Mouse (Mus musculus): ENCODE results near the gene Il16. TPM values are rescaled to one million over a fixed set of nuclear protein-coding genes. Genes with fewer than 3 reads are reported as not detected.
"Not testable (repeated sequence)": the region's sequence is repeated elsewhere in the genome, so short reads cannot be mapped to it uniquely, and the experiment has no call there.

Gene Il16
- polyA plus RNA-seq, 1 experiment from 2014 or later: 0.93 TPM

DNA sequence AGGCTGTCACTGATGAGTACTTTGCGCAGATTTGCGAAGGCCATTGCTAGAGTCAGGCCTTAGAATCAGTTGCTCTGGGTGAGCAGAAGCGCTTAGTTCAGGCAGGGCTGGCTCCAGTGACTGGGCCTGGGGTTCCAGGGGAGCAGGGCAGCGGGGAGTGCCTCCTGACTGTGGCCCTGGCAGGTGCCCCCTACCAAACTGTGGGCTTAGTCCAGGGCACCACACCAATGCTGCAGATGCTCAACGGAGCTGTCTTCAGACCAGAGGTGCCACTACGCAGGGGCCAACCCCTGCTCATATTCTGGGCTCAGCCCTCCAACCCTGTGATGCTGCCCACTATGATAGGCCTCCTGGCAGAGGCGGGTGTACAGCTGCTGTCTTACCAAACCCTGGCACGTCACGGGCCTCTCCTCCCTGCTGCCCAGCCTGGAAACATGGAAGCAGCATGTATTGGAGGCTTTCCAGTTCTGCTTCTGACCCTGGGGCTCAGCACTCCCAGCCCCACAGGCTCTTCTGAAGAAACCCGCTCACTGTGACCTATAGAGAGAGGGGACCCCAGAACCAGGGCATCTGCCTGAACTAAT lies 33.8 kb downstream of the Il16 start:
- H3K27ac ChIP-seq; H3K9me3 ChIP-seq; H3K4me3 ChIP-seq; H3K9ac ChIP-seq; H3K27me3 ChIP-seq (replicated peaks); H3K4me1 ChIP-seq; H3K36me3 ChIP-seq (replicated peaks); ATAC-seq (replicated peaks); H3K4me2 ChIP-seq: not testable (repeated sequence)
- 89% methylated on average over 10 of the region's 10 CpGs for WGBS

DNA sequence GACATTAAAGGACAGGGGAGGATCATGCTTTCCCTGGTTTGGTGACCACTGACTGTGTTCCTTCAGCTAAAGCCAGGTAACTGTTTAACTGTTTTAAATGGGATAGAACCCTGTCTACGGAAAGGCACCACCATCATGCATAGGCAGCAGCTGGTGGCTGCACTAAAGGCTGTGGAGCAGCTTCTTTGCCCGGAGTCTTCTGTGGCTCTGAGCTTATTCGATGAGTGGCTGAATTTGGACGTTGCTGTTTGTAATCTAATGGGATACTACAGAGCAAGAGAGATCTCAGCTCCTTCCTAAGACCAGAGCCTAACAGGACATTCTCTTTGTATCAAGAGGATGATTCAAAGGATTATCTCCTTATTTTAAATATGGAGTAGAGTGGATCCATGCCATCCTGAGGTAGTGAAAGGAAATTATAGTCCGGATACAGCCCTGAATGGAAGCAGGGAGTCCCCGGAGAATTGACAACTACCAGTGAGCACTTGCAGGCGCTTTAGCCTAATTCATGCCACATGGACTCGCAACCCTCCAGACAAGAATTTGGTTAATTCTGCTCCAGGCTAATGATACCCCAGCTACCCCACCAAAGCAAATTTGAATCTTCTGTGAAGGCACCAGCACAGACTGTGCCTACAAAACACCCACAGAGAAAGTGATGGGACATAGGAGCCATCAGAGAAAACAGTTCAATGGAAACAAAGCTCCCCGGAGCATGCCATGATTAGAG lies 42.3 kb downstream of the Il16 start:
- no peak overlapping the region for H3K4me2 ChIP-seq
- H3K27ac ChIP-seq: no peak overlapping the region
- no peaks in the 10 kb centered on the region for H3K4me1 ChIP-seq
- H3K9me3 ChIP-seq: no peaks in the 10 kb centered on the region
- WGBS: 68% methylated on average over 9 of the region's 9 CpGs
- ATAC-seq (replicated peaks): no peak
- no peaks in the 10 kb centered on the region for H3K27me3 ChIP-seq (replicated peaks)
- no peak overlapping the region for H3K9ac ChIP-seq
- no peaks in the 10 kb centered on the region for H3K36me3 ChIP-seq (replicated peaks)
- no peak overlapping the region for H3K4me3 ChIP-seq

DNA sequence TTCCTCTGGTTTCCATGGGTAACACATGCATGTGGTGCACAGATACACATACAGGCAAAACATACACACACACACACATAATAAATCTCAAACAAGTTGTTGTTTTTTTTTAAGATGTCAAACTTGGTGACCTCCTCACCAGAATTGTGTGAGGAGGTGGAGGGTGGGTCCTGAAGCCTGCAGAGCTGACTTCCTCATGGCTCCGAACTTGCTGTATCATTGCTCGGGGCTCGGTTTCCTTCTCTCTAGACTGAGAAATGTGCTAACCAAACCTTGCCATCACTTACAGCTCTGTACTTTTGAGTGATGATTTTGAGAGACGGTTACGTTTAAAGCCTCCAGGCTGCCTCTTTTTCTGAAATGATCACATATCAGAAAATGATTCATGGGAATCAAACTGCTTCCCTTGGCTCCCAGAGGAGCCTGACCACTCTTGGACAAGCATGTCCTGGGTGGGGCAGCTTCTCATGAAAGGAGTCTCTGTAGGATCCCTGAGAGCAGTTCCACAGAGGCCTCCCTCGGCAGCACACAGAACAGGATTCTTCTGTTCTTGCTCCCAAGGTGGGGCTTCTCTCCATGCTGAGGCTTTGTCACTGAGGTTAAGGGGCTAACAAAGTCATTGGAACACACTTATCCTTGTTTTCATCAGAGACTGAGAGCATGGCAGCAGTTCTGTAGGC lies 46.3 kb downstream of the Il16 start:
- H3K4me1 ChIP-seq: no peaks in the 10 kb centered on the region
- H3K4me3 ChIP-seq: no peak overlapping the region
- H3K9me3 ChIP-seq: no peaks in the 10 kb centered on the region
- H3K4me2 ChIP-seq: no peak overlapping the region
- no peak overlapping the region for H3K27ac ChIP-seq
- no peaks in the 10 kb centered on the region for H3K27me3 ChIP-seq (replicated peaks)
- H3K9ac ChIP-seq: no peak overlapping the region
- no peaks in the 10 kb centered on the region for H3K36me3 ChIP-seq (replicated peaks)
- 82% methylated on average over 6 of the region's 6 CpGs for WGBS
- ATAC-seq (replicated peaks): no peak

GRCm38 (mm10) chr7:83695449-83696212 lies 49.9 kb downstream of the Il16 start:
- Histone ChIP-seq H3K4me1 (no peaks in the 10 kb centered on the region), H3K9ac (no peak overlapping the region), H3K27ac (no peak overlapping the region), H3K36me3 (replicated peaks) (no peaks in the 10 kb centered on the region), H3K27me3 (replicated peaks) (no peaks in the 10 kb centered on the region), H3K4me3 (no peak overlapping the region), H3K4me2 (no peak overlapping the region), H3K9me3 (no peaks in the 10 kb centered on the region)
- ATAC-seq (replicated peaks): no peak
- 32% methylated on average over 6 of the region's 6 CpGs for WGBS

GRCm38 (mm10) chr7:83682640-83683274 lies 62.8 kb downstream of the Il16 start:
- Histone ChIP-seq H3K4me1 (no peaks in the 10 kb centered on the region), H3K27me3 (replicated peaks) (no peaks in the 10 kb centered on the region), H3K27ac (no peak overlapping the region), H3K9ac (no peak overlapping the region), H3K9me3 (no peaks in the 10 kb centered on the region), H3K4me2 (no peak overlapping the region), H3K36me3 (replicated peaks) (no peaks in the 10 kb centered on the region), H3K4me3 (no peak overlapping the region)
- no peak for ATAC-seq (replicated peaks)
- 62% methylated on average over 6 of the region's 6 CpGs for WGBS

- Histone ChIP-seq H3K27me3 (replicated peaks) (no peaks in the 10 kb centered on the region), H3K4me1 (no peaks in the 10 kb centered on the region), H3K36me3 (replicated peaks) (no peaks in the 10 kb centered on the region), H3K9me3 (no peaks in the 10 kb centered on the region), H3K4me2 (no peak overlapping the region), H3K27ac (no peak overlapping the region), H3K4me3 (no peak overlapping the region), H3K9ac (no peak overlapping the region)
- no peak for ATAC-seq (replicated peaks)
- 93% methylated on average over 4 of the region's 4 CpGs for WGBS
Measured at GRCm38 (mm10) chr7:83678506-83678905, 67.0 kb downstream of the Il16 start.

- Histone ChIP-seq H3K27ac (no peak overlapping the region), H3K4me1 (no peaks in the 10 kb centered on the region), H3K4me3 (no peak overlapping the region), H3K9me3 (no peaks in the 10 kb centered on the region), H3K9ac (no peak overlapping the region), H3K4me2 (no peak overlapping the region), H3K36me3 (replicated peaks) (no peaks in the 10 kb centered on the region), H3K27me3 (replicated peaks) (no peaks in the 10 kb centered on the region)
- no peak for ATAC-seq (replicated peaks)
- 82% methylated on average over 3 of the region's 3 CpGs for WGBS
Measured at GRCm38 (mm10) chr7:83677296-83677695, 68.2 kb downstream of the Il16 start.

DNA sequence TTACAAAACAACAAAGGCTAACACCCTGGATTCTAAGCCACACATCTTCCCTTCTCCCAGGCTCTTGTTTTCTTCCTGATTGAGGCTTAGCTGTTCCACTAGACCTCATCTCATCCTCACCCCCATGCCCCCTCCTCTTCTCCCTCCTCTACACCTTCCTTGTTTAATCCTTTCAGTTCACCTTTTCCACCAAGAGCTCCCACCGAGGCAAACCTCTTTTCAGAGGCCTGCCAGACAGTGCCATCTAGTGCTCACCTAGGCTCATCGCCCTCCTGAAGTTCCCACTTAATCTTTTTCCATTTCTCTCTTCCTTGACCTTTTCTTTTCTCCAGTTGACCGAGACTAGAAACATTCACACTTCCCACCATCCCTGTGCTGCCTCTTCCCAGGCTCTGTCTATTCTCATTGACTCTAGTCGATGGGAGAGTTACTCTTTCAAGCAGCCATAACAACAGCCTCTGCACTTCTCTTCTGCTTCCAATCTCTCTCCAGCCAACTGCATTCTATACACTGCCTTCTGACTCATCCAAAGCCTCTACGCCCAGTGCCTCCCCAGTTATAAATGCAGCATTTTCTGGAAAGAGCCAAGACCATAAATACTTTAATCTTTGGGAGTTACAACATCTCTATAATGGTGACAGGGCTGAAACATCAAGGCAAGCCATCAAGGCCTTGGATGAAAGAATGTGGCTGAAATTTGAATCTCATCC lies 69.8 kb downstream of the Il16 start:
- Histone ChIP-seq H3K4me2 (no peak overlapping the region), H3K36me3 (replicated peaks) (no peaks in the 10 kb centered on the region), H3K9me3 (no peaks in the 10 kb centered on the region), H3K9ac (no peak overlapping the region), H3K4me3 (no peak overlapping the region), H3K4me1 (no peaks in the 10 kb centered on the region), H3K27me3 (replicated peaks) (no peaks in the 10 kb centered on the region), H3K27ac (no peak overlapping the region)
- 0 out of 2 replicates have a peak, but pooled peaks have one; percentile 42 for ATAC-seq (replicated peaks)
- 40% methylated on average over 5 of the region's 5 CpGs for WGBS

DNA sequence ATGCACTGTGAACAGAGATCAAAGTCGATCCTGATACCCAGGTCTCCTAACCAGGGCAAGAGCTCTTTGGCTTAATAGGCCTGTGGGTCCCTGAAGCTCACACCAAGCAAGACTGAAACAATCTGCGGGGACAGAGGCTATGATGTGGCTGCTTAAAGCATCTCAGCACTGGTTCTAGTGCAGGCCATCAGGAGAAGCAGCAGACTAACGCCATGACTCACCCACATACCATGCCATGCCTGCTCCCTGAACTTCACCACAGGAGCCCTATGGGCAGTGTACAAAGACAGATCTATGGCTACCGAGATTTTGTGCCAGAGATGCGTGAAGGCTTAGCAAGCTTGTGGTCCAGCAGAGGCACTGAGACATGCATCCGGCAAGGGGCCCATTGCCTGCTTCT lies 74.0 kb downstream of the Il16 start:
- WGBS: 89% methylated on average over 6 of the region's 6 CpGs
- Histone ChIP-seq H3K36me3 (replicated peaks) (no peaks in the 10 kb centered on the region), H3K4me1 (no peaks in the 10 kb centered on the region), H3K4me3 (no peak overlapping the region), H3K9ac (no peak overlapping the region), H3K27me3 (replicated peaks) (no peaks in the 10 kb centered on the region), H3K27ac (no peak overlapping the region), H3K9me3 (no peaks in the 10 kb centered on the region), H3K4me2 (no peak overlapping the region)
- no peak for ATAC-seq (replicated peaks)

DNA sequence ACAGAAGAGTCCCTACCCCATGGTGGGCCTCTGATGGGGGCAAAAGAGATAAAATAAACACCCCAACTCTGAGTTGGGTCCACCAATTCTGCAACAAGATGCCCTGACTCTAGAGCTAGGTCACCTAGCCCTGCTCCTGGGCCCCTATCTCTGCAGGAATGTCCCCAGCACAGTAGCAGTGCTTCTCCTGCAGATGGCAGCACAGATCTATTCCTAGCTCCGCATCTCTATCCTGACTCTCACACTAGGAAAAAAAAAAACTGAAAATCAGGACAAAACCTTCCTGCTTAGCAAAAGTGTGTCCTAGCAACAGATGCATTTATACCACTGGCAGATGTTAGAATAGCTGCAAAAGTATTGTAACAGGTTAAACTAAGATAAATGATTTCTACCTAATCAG lies 76.8 kb downstream of the Il16 start:
- peak; percentile 78 for ATAC-seq (replicated peaks)
- no peaks in the 10 kb centered on the region for H3K9me3 ChIP-seq
- no peak overlapping the region for H3K4me3 ChIP-seq
- H3K9ac ChIP-seq: no peak overlapping the region
- H3K4me2 ChIP-seq: no peak overlapping the region
- 15% methylated on average over 1 of the region's 1 CpGs for WGBS
- no peaks in the 10 kb centered on the region for H3K27me3 ChIP-seq (replicated peaks)
- no peaks in the 10 kb centered on the region for H3K36me3 ChIP-seq (replicated peaks)
- no peaks in the 10 kb centered on the region for H3K4me1 ChIP-seq
- H3K27ac ChIP-seq: no peak overlapping the region

DNA sequence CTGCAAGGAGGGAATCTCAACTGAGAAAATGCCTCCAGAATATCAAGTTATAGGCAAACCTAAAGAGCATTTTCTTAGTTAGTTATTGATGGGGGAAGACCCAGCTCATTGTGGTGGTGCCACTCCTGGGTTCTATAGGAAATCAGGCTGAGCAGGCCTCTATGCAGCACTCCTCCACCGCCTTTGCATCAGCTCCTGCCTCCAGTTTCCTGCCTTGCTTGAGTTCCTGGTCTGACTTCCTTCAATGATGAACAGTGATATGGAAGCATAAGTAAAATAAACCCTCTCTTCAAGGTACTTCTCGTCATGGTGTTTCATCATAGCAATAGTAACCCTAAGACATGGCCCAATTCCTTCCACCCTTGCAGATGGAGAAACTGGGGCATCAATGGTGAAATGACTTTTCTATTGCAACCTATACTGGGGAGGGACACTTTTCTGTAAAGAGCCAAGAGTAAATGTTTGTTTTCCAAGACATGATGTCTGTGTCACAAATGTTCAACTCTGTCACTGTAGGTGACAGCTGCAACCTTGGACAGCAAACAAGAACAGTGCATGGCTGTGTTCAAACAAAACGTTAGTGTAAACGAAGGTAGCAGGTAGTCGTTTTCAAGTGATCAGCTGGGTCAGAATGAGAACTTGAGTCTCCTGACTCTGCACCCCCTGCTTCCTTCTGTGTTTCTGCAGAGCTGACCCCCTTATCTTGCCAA lies 77.4 kb downstream of the Il16 start:
- H3K9me3 ChIP-seq: no peaks in the 10 kb centered on the region
- H3K36me3 ChIP-seq (replicated peaks): no peaks in the 10 kb centered on the region
- ATAC-seq (replicated peaks): no peak
- no peaks in the 10 kb centered on the region for H3K4me1 ChIP-seq
- no peak overlapping the region for H3K9ac ChIP-seq
- no peak overlapping the region for H3K4me3 ChIP-seq
- WGBS: 83% methylated on average over 5 of the region's 5 CpGs
- H3K27me3 ChIP-seq (replicated peaks): no peaks in the 10 kb centered on the region
- H3K4me2 ChIP-seq: no peak overlapping the region
- no peak overlapping the region for H3K27ac ChIP-seq

Data from midbrain, embryonic 15.5 days (tissue).